Mouse (Mus musculus) induced T-regulatory cell, adult 2 months (primary cell): Measurements from ENCODE around the gene Gm10665.
"Not testable (repeated sequence)": the region's sequence is repeated elsewhere in the genome, so short reads cannot be mapped to it uniquely, and the experiment has no call there.

ENCODE experiments used
- DNase-seq: peaks from one replicate; pipeline ENCODE4 v3.0.0-alpha.2; 2012; ENCODE audit warnings: low read depth

Gene Gm10665

DNA sequence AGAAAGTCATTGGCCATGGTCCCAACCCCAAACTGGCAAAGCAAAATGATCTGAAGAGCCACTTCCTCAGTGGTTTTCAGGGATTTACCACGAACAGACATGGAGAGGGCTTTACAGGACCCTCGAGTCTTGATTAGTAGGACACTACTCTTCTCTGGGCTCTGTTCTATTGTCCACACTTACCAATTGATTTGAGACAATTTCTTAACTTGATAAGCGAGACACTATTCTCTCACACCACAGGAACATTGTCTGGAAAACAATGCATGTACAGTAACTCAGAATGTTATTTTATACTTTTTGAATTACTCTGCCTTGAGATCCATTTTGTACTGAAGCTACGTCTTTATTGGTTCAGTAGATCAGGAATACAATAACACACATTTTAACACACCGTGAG is at the start of gene Gm10665:
Gene Gm10665, minus strand, starts transcription at position 101 of the 400 bp plus-strand sequence.
- DNase-seq: not testable (repeated sequence)

DNA sequence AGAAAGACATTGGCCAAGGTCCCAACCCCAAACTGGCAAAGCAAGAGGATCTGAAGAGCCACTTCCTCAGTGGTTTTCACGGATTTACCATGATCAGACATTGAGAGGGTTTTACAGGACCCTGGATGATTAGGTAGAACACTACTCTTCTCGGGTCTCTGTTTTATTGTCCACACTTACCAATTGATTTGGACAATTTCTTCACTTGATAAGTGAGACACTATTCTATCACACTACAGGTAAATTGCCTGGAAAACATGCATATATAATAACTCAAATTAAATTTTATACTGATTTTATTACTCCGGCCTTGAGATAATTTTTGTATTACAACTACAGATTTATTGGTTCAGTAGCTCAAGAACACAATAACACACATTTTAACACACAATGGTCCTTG is 35.7 kb upstream of the Gm10665 start, which contains the start of gene Vmn1r151:
Gene Vmn1r151, minus strand, starts transcription at position 101 of the 400 bp plus-strand sequence.
- DNase-seq: not testable (repeated sequence)

DNA sequence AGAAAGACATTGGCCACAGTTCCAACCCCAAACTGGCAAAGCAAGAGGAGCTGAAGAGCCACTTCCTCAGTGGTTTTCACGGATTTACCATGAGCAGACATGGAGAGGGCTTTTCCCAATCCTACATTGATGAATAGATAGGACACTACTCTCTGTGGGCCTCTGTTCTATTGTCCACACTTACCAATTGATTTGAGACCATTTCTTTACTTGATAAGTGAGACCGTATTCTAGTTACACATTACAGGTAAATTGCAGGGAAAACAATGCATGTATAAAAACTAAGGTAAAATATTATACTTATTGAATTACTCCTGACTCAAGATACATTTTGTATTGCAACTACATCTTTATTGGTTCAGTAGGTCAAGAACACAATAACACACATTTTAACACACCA is 25.7 kb downstream of the Gm10665 start, which contains the start of gene Vmn1r149:
Gene Vmn1r149, minus strand, starts transcription at position 101 of the 400 bp plus-strand sequence.
- not testable (repeated sequence) for DNase-seq

DNA sequence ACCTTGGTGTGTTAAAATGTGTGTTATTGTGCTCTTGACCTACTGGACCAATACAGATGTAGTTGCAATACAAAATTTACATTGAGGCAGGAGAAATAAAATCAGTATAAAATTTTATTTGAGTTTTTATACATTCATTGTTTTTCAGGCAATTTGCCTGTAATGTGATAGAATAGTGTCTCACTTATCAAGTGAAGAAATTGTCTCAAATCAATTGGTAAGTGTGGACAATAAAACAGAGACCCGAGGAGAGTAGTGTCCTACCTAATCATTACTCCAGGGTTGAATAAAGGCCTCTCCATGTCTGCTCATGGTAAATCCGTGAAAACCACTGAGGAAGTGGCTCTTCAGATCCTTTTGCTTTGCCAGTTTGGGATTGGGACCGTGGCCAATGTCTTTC is 50.6 kb downstream of the Gm10665 start, which contains the start of gene Vmn1r148:
Gene Vmn1r148, plus strand, starts transcription at position 301 of the 400 bp plus-strand sequence.
- DNase-seq: not testable (repeated sequence)
